Mouse (Mus musculus) bone marrow macrophage, adult 2 months (primary cell): ENCODE measurements around the gene Trpv5. TPM values are rescaled to one million over a fixed set of nuclear protein-coding genes. Genes with fewer than 3 reads are reported as not detected.

Experiments
- H3K27ac ChIP-seq: 2 replicates; pipeline ENCODE4 v1.5.1; 2012; ENCODE audit warnings: low read depth, low read length; ENCODE audit not compliant: insufficient read depth
- H3K4me1 ChIP-seq: 2 replicates; pipeline ENCODE4 v1.6.1; 2012; ENCODE audit warnings: low read length; ENCODE audit not compliant: control insufficient read depth, insufficient read depth
- H3K4me3 ChIP-seq: 2 replicates; pipeline ENCODE4 v1.5.1; 2012; ENCODE audit warnings: mild to moderate bottlenecking, low read length, moderate library complexity; ENCODE audit not compliant: insufficient read depth
- CTCF ChIP-seq: IDR thresholded peaks from 2 replicates; pipeline ENCODE4 v1.5.1; 2012; ENCODE audit warnings: low read depth, mild to moderate bottlenecking, low read length, moderate library complexity
- POLR2A ChIP-seq: IDR thresholded peaks from 2 replicates; pipeline ENCODE4 v1.6.1; 2012; ENCODE audit warnings: mild to moderate bottlenecking, low read depth, low read length, borderline replicate concordance
- polyA plus RNA-seq: library from polyadenylated mRNA; stranded (reverse); fragments of >200 nt; gene quantifications from 2 replicates; pipeline ENCODE4 v1.2.4, GENCODE M21; 2012; ENCODE audit not compliant: missing spikeins, insufficient read depth, insufficient read length

The Trpv5 gene
- polyA plus RNA-seq, 1 experiment = not detected

DNA sequence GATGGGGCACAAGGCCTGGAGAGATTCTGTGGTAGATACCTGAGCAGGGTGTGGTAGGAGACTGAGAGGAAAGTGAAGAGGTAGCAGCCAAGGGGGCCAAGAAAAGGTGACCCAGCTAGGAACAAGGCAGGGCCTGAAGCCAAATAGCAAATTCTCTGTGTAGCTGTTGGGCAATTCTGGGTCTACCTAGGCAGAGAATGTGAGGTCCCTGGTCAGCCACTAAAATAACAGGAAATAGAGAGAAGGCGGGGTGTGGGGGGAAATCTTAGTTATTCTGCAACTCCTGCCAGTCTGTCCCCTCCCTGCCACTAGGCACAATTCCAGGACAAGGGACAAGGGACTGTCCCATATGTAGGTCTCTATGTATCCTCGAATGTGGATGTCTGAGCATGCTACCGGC is 37.3 kb downstream of the Trpv5 start:
- Histone ChIP-seq H3K4me3 (no peak overlapping the region), H3K4me1 (no peaks in the 10 kb centered on the region), H3K27ac (no peak overlapping the region)
- TF ChIP-seq CTCF = no peak
- no peak for TF ChIP-seq POLR2A

DNA sequence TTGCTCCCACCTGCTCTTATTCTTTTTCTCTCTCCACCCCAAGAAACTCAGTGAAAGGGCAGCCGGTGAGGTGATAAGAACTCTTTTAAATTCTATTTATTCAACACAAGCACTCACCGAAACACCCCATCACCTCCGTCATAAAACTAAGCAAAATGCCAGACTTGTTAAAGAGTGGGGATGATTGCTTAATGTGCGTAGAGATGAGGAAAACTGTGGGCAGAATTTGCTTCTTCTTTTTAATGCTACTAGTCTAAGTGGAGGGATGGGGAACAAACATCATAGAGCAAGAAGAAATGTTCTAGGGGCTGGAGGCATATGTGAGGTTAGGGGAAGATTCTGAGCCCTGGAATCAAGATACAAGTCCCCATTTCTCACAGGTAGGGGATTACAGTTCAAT is 37.8 kb downstream of the Trpv5 start:
- H3K4me3 ChIP-seq = no peak overlapping the region
- H3K27ac ChIP-seq = no peak overlapping the region
- no peaks in the 10 kb centered on the region for H3K4me1 ChIP-seq
- no peak for TF ChIP-seq CTCF

DNA sequence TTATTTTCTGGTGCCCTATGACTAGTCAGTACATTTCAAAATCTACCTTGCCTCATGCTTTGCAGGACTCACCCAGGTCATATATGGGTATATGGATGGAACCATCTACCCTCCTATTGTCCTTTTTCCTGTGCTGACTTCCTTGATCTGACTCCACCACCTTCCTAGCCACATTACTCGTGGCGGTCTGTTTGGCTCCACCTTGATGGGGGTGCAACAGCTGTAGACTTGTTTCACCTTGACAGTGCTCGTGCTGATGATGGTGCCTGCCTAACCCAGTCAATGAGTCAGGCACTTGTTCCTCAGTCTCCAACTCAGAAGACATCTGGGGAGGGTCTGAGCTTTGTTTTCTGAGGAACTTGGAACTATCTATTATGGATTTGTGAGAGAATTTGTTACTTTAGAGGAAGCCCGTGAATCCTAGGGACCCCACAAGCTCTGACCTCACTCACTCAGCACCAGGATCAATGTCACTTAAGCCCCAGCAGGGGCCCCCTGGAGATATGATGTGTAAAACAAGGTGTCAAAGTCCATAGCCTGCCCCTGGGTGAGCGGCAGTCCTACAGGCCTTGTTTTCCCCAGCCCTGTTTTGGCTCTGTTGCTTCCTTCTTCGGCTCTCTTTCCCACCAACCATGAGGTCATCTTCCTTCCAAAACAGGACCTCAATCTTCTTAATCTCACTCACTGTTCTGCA is 39.2 kb downstream of the Trpv5 start:
- Histone ChIP-seq H3K4me3 (no peak overlapping the region), H3K27ac (no peak overlapping the region), H3K4me1 (no peaks in the 10 kb centered on the region)
- TF ChIP-seq CTCF = no peak
- TF ChIP-seq POLR2A = no peak

DNA sequence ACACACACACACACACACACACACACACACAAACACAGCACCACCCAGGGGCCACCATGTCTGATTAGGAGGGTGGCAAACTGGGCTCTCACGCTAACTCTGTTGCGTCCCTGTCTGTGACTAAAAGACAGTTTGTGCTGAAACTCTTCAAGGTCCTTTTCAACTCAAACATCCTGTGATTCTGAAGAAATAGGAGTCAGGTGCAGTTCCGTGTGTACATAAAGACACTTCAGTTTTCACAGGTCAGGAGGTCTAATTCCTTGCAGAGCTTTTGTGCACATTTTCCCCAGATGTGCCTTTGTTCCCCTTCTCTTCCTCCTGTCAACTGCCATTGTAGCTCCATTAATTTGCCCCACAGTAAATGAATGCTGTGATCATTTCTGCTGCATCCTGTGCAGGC is 40.1 kb downstream of the Trpv5 start:
- no peak for TF ChIP-seq CTCF
- TF ChIP-seq POLR2A = no peak
- H3K27ac ChIP-seq = no peak overlapping the region
- H3K4me3 ChIP-seq = no peak overlapping the region
- no peaks in the 10 kb centered on the region for H3K4me1 ChIP-seq

GRCm38 (mm10) chr6:41637927-41638506 is 42.6 kb downstream of the Trpv5 start:
- no peaks in the 10 kb centered on the region for H3K4me1 ChIP-seq
- no peak for TF ChIP-seq POLR2A
- H3K4me3 ChIP-seq = no peak overlapping the region
- H3K27ac ChIP-seq = no peak overlapping the region

DNA sequence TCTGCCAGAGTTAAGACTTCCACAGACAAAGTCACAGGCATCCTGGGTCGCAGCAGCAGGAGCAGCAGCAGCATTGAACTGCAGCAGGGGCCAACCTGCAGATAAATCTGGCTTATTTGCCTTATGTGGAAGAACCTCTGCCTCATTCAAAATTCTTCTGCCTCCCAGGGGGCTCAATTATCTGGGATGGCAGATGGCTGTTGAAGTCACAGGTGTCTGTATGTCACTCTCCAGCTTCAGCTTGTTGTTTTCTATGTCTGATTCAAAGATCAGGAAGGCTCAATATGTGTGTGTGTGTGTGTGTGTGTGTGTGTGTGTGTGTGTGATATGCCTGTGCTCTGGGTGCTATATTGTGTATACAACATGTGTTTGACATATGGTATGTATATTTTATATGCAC is 43.2 kb downstream of the Trpv5 start:
- H3K27ac ChIP-seq = no peak overlapping the region
- no peaks in the 10 kb centered on the region for H3K4me1 ChIP-seq
- H3K4me3 ChIP-seq = no peak overlapping the region
- TF ChIP-seq CTCF = no peak
- no peak for TF ChIP-seq POLR2A

GRCm38 (mm10) chr6:41636178-41636577 is 44.4 kb downstream of the Trpv5 start, which contains the start of gene Trpv6:
Trpv6 (minus strand) TSS chr6:41636405.
- no peak within 1 kb of the TSS for H3K4me3 ChIP-seq
- no peak within 1 kb of the TSS for H3K27ac ChIP-seq
- no peaks in the 10 kb centered on the region for H3K4me1 ChIP-seq
- TF ChIP-seq CTCF (no peak), POLR2A (no peak)

DNA sequence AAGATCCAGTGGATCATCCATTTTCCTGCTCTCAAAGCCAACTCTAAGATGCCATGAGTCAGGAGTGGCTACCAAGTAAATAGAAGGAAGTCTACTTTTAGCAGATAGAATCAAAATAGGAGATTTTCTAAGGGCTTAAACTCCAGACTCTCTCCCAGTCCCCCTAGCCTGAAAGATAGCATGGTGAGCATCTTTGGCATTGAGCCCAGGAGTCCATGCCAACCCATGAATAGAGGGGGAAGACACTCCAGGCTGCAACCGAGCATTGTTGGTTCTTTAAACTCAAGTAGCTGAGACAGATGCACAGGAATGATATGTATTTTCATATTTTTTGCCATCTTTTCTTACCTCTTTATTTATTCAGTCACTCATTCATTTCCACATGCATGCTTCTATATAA is 45.4 kb downstream of the Trpv5 start:
- H3K4me3 ChIP-seq = no peak overlapping the region
- H3K4me1 ChIP-seq = no peaks in the 10 kb centered on the region
- TF ChIP-seq CTCF (no peak), POLR2A (no peak)
- H3K27ac ChIP-seq = no peak overlapping the region

DNA sequence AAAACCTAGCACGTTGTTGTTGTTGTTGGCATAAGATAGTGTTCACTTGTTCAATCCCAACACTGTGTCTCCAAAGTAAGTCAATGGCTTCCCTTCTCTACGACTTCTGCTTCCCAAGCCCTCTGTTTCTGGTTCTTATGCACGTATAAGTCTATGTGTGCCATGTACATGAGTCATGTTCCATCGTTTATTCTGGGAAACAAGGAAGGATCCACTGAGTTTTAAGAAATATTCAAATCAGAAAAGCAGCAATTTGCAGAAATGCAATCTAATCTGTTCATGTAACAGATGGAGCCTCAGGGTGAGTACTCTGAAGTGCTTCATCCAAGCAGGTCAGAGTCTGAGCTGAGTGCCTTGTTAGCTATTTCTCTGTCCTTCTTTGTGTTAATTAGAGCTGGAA is 49.0 kb downstream of the Trpv5 start:
- H3K4me1 ChIP-seq = no peaks in the 10 kb centered on the region
- TF ChIP-seq CTCF (no peak), POLR2A (no peak)
- no peak overlapping the region for H3K27ac ChIP-seq
- H3K4me3 ChIP-seq = no peak overlapping the region

DNA sequence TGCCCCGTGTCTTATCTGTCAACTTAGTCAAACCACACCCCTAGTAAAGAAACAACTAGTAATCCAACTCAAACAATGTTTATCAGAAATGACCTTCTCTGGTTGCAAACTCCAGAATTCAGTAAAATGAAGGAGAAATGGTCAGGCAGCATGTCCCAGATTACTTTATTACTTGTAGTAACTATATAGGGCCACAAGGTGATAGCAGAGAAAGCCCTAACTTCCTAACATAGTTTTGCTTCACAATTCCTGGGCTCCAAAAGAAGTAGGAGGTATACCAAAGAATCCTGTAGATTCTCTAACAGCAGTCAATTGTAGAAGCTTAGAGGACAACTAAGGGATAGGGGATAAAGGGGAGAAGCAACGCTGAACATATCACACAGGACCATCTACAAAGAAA is 49.8 kb downstream of the Trpv5 start:
- H3K4me1 ChIP-seq = no peaks in the 10 kb centered on the region
- no peak overlapping the region for H3K4me3 ChIP-seq
- TF ChIP-seq POLR2A (no peak), CTCF (no peak)
- H3K27ac ChIP-seq = no peak overlapping the region
